Mouse (Mus musculus) embryonic fibroblast, embryonic 13.5 days (primary cell): ENCODE data around the gene Sycn.

Experiments
- CTCF ChIP-seq: IDR thresholded peaks from 2 replicates; pipeline ENCODE4 v1.5.1; 2011; ENCODE audit warnings: mild to moderate bottlenecking, control low read depth, low read length, moderate library complexity, borderline replicate concordance; ENCODE audit not compliant: insufficient read depth
- POLR2A ChIP-seq: IDR thresholded peaks from 2 replicates; pipeline ENCODE4 v1.6.1; 2011; ENCODE audit warnings: low read depth, mild to moderate bottlenecking, control low read depth, low read length, moderate library complexity

GRCm38 (mm10) chr7:28495426-28495825 is 45.3 kb upstream of the Sycn start:
- no peak for TF ChIP-seq POLR2A
- TF ChIP-seq CTCF = no peak
